Mouse (Mus musculus) lung, postnatal 0 days (tissue): ENCODE results near the gene Gprin3. TPM values are rescaled to one million over a fixed set of nuclear protein-coding genes. Genes with fewer than 3 reads are reported as not detected.
"Not testable (repeated sequence)": the region's sequence is repeated elsewhere in the genome, so short reads cannot be mapped to it uniquely, and the experiment has no call there.

Experiments used
- ATAC-seq: fragments of 200-750 bp; cut with Nextera tagmentation; 2 replicates; pipeline ENCODE4 v1.8.0; 2017; ENCODE audit warnings: moderate library complexity
- DNase-seq: peaks from one replicate; pipeline ENCODE4 v3.0.0-alpha.2; 2016; ENCODE audit warnings: low spot score
- H3K27ac ChIP-seq: fragments of 300-500 bp; sonication (generic); 2 replicates; pipeline ENCODE4 v1.5.1; 2014; ENCODE audit warnings: antibody characterized with exemption, mild to moderate bottlenecking, low read length, mixed read lengths
- H3K27me3 ChIP-seq: fragments of 300-500 bp; sonication (generic); replicated peaks from 2 replicates; pipeline ENCODE4 v1.6.1; 2014; ENCODE audit warnings: low read length, mixed read lengths; ENCODE audit not compliant: insufficient read depth
- H3K36me3 ChIP-seq: fragments of 300-500 bp; sonication (generic); 2 replicates; pipeline ENCODE4 v1.6.1; 2014; ENCODE audit warnings: low read length, mixed read lengths; ENCODE audit not compliant: insufficient read depth
- H3K4me1 ChIP-seq: fragments of 300-500 bp; sonication (generic); 2 replicates; pipeline ENCODE4 v1.6.1; 2014; ENCODE audit warnings: antibody characterized with exemption, low read depth, low read length, mixed read lengths; ENCODE audit not compliant: insufficient read depth
- H3K4me2 ChIP-seq: fragments of 300-500 bp; sonication (generic); replicated peaks from 2 replicates; pipeline ENCODE4 v1.6.1; 2014; ENCODE audit warnings: low read depth, mild to moderate bottlenecking, low read length, moderate library complexity, mixed read lengths
- H3K4me3 ChIP-seq: fragments of 300-500 bp; sonication (generic); 2 replicates; pipeline ENCODE4 v1.5.1; 2014; ENCODE audit warnings: low read depth, low read length
- H3K9ac ChIP-seq: fragments of 300-500 bp; sonication (generic); replicated peaks from 2 replicates; pipeline ENCODE4 v1.6.1; 2014; ENCODE audit warnings: low read depth, mild to moderate bottlenecking
- H3K9me3 ChIP-seq: fragments of 300-500 bp; sonication (generic); 2 replicates; pipeline ENCODE4 v1.6.1; 2016; ENCODE audit warnings: low read length, mixed read lengths
- CTCF ChIP-seq: IDR thresholded peaks from 2 replicates; pipeline ENCODE4 v1.5.1; 2016; ENCODE audit warnings: antibody characterized with exemption, mild to moderate bottlenecking
- EP300 ChIP-seq: IDR thresholded peaks from 2 replicates; pipeline ENCODE4 v1.6.1; 2016; ENCODE audit warnings: antibody characterized with exemption, mild to moderate bottlenecking, control low read depth
- WGBS: fragments of 180-500 bp; shearing (Covaris S2); extraction: QIAGEN DNeasy Blood & Tissue Kit; methylation state at CpG from one replicate; pipeline ENCODE4 v1.1.7; 2014; 5-methylcytosine and 5-hydroxymethylcytosine counted together
- polyA plus RNA-seq: library from polyadenylated mRNA; unstranded; fragments of >200 nt; fragmentation: Nextera tagmentation; extraction: Ambion mirVana; gene quantifications from 2 replicates; pipeline ENCODE4 v1.2.1, GENCODE M21; 2015

Gprin3 gene
- polyA plus RNA-seq, 1 experiment from 2014 or later = 11.2 TPM

DNA sequence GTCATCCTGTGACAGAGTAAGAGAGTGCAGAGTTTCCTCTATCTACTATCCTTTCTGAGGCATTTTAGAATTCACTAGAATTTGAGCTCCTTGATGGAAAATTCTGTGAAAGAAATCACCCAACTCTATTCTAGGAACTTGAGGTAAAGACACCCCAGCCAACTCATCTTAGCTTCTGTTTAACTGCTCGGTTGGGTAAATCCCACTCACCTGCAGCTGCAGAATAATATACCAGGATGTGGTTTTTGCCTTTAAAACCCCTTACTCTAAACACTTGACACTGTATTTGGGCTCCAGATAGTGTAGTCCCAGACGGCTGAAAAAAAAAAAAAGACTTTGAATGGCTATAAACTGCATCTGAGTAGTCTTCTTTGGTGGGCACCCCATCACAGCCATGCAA lies 112.9 kb downstream of the Gprin3 start:
- no peak overlapping the region for H3K4me3 ChIP-seq
- H3K36me3 ChIP-seq = no peaks in the 10 kb centered on the region
- DNase-seq = no peak
- H3K27ac ChIP-seq = no peak overlapping the region
- no peak for ATAC-seq
- 64% methylated on average over 2 of the region's 2 CpGs for WGBS
- no peaks in the 10 kb centered on the region for H3K4me1 ChIP-seq
- TF ChIP-seq CTCF (no peak), EP300 (no peak)
- H3K27me3 ChIP-seq = no peaks in the 10 kb centered on the region
- no peak overlapping the region for H3K4me2 ChIP-seq
- no peaks in the 10 kb centered on the region for H3K9me3 ChIP-seq
- H3K9ac ChIP-seq = no peak overlapping the region

DNA sequence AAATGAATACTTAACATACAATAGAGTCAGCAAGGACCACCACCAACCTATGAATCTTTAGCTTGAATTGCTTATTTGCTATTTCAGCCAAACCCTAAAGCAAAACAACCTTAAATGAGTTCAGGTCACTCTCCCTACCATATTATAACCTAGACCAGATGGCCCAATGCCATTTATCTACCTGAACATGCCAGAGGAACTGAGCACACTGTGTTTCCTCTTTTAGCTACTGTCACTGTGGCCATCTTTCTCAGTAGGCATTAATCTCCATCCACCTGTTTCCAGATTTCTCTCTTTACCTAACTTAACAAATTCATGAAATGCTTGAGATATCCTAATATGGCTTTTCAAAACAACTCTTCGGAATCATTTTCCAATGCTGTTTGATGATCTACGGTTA lies 114.9 kb downstream of the Gprin3 start:
- Histone ChIP-seq H3K36me3 (no peaks in the 10 kb centered on the region), H3K27me3 (no peaks in the 10 kb centered on the region), H3K4me3 (no peak overlapping the region), H3K4me1 (no peaks in the 10 kb centered on the region), H3K4me2 (no peak overlapping the region), H3K27ac (no peak overlapping the region), H3K9ac (no peak overlapping the region), H3K9me3 (no peaks in the 10 kb centered on the region)
- ATAC-seq (no peak), DNase-seq (no peak)
- 94% methylated on average over 2 of the region's 2 CpGs for WGBS
- no peak for TF ChIP-seq EP300
- no peak for TF ChIP-seq CTCF

- H3K4me3 ChIP-seq, ATAC-seq: not testable (repeated sequence)
Observed at GRCm38 (mm10) chr6:59304235-59304942, 121.7 kb downstream of the Gprin3 start.

DNA sequence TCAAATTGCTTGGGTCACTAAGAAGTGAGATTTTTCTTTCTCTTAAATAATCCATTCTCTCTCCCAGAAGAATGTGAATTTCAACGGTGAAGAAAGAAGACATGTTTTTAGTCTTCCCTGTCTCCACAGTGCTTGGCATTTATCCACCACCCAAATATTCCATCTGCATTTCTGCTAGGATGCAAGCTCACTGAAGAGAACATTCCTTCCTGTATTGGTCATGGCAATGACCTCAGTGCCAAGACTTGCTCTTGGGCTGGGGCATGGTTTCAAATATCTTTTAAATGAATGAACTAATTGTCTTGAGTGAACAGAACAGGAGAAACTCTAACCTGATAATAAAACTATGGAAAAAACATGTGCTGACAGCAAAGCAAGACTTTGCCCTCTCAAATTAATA lies 123.1 kb downstream of the Gprin3 start:
- no peaks in the 10 kb centered on the region for H3K36me3 ChIP-seq
- H3K4me2 ChIP-seq = no peak overlapping the region
- no peaks in the 10 kb centered on the region for H3K4me1 ChIP-seq
- ATAC-seq = no peak
- DNase-seq = no peak
- H3K27me3 ChIP-seq = no peaks in the 10 kb centered on the region
- WGBS = 64% methylated on average over 1 of the region's 1 CpGs
- H3K27ac ChIP-seq = no peak overlapping the region
- H3K9me3 ChIP-seq = no peaks in the 10 kb centered on the region
- no peak overlapping the region for H3K9ac ChIP-seq
- no peak for TF ChIP-seq EP300
- TF ChIP-seq CTCF = no peak
- no peak overlapping the region for H3K4me3 ChIP-seq

More at GRCm38 (mm10) chr6:59304235-59304942, 121.7 kb downstream of the Gprin3 start:
- not testable (repeated sequence) for H3K9me3 ChIP-seq, DNase-seq, H3K4me1 ChIP-seq, H3K27ac ChIP-seq, H3K27me3 ChIP-seq, H3K4me2 ChIP-seq, H3K36me3 ChIP-seq, H3K9ac ChIP-seq
- 69% methylated on average over 2 of the region's 2 CpGs for WGBS

Other genes starting within 250 kb of the Gprin3 start
- 17.3 and 19.9 TPM in 2 replicates for gene Tigd2, start 217.4 kb downstream of the Gprin3 start, polyA plus RNA-seq